Mouse (Mus musculus) lung, postnatal 0 days (tissue): ENCODE measurements around the gene Hspa2.

Experiments
- CTCF ChIP-seq: IDR thresholded peaks from 2 replicates; pipeline ENCODE4 v1.5.1; 2016; ENCODE audit warnings: antibody characterized with exemption, mild to moderate bottlenecking
- EP300 ChIP-seq: IDR thresholded peaks from 2 replicates; pipeline ENCODE4 v1.6.1; 2016; ENCODE audit warnings: antibody characterized with exemption, mild to moderate bottlenecking, control low read depth

DNA sequence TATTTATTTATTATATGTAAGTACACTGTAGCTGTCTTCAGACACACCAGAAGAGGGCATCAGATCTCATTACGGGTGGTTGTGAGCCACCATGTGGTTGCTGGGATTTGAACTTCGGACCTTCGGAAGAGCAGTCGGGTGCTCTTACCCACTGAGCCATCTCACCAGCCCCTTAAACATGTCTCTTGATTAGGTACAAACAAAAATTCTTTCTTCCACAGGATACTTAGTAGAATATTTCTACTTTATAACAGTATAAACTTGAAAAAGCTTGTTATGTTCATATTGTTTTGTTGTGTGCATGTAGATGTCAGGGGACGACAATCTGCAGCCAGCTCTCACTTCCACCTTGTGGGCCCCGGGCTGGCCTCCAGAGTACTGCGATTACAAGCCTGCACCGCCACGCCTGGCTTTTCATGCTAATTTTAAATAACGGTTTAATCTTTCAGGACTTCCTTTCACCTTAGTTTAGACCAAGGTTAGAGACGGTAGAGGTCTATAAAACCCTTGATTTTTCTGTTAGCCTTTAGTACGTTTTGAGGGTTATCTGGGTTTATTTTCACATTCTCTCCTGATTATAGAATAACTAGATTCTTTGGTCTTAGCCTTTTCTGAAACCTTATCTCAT is 11.5 kb downstream of the Hspa2 start:
- TF ChIP-seq CTCF, result no peak
- no peak for TF ChIP-seq EP300
